Mouse (Mus musculus): ENCODE results near the gene D3Ertd254e.

The D3Ertd254e gene

DNA sequence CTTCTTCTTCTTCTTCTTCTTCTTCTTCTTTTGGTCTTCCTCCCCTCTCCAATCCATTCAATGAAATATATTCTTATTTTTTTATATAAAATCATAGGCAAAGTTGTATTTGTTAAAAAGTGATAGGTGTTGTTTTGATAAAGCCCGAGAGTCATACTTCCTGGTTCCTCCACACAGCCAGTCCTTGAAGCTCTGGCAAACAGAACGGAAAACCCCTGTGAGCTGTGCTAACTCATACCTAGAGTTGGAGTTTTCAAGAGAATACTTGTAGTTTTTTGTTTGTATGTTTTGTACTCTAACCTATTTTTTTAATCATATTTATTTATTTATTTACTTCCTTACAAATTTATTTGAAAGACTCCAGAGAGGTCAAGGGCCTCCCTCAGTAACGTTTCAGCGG lies 61.9 kb downstream of the D3Ertd254e start:
- no peak for DNase-seq (ENCODE audit: low read depth)
